Mouse (Mus musculus): ENCODE measurements around the gene Mfsd4a.

Mfsd4a gene

DNA sequence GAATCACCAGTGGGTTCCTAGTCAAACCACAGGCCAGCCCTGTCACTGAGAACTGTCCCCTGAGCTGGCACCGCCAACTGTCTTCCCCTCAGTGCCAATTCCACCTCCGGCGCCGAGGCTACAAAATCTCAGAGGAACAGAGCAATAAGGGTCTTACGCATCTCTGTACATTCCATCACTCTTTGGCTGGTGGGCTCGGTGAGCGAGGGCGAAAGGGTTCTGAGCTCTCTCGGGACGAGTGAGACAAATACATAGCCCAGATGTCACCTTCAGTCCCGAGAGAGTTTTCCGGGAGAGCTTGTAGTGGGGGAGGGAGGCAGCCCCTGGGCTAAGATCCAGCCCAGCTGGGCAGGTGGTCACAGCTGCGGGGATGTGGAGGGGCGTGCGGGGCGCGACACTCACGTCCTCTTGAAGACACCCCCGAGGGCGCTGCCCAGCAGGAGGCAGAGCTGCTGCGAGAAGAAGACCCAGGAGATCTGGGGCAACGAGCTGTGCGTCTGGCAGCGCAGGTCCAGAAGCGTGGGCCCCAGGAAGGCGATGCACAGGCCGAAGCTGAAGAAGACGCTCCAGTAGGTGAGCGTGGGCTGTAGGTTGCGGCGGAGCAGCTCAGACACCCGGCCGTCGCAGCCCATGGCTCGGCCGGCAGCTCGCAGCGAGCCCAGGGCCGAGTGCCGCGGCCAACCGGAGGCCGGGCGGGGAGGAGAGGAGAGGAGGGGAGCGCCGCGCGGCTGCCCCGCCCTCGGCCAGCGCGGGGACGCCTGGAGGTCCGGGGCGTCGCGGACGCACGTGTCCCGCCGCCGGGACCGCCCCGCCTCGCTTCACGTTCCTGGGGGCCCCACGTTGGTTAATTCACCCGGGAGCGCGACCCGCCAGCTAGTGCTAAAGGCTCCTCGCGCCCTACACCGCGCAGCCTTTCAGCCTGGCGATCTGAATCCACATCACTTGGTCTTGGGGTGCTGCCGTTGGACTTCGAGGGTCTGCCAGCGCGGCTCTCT, at the start of gene Mfsd4a:
Gene Mfsd4a, minus strand, starts transcription at position 802 of the 995 bp plus-strand sequence.
- peak; percentile 44 for DNase-seq

DNA sequence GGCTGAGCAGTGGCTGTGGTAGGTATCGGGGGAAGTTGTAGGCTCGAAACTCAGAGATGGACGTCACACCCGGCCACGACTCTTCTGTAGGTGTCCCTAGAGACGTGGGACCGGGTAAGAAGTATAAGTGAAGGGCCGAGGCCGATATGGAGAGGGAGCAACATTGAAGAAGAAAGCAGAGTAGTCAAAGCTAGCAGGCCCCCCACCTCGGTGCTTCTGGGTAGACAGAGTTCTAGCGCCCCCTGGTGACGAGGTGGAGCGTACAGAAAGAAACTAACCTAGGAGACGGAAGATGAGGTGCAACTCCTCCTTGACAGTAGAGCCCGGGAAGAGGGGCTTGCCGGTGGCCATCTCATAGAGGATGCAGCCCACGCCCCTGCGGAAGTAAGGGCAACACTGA, 48.7 kb upstream of the Mfsd4a start:
- peak; percentile 82 for DNase-seq

DNA sequence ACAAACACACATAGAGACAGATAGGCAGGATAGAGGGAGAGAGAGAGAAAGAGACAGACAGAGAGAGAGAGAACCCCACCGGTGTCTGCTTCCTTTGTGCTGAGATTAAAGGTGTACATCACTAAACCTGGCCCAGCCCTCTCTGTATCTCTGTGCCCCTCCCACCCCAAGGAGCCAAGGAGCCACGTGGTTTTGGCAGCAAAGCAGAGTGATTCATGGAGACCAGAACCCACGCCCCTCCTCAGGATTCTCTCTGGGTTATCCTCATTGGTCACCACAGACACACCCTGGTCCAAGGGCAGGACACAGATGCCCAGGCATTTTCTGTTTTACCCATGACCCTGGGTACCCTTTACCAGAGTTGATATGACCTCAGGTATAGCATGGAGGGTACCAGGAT, 45.2 kb upstream of the Mfsd4a start:
- DNase-seq, result no peak

DNA sequence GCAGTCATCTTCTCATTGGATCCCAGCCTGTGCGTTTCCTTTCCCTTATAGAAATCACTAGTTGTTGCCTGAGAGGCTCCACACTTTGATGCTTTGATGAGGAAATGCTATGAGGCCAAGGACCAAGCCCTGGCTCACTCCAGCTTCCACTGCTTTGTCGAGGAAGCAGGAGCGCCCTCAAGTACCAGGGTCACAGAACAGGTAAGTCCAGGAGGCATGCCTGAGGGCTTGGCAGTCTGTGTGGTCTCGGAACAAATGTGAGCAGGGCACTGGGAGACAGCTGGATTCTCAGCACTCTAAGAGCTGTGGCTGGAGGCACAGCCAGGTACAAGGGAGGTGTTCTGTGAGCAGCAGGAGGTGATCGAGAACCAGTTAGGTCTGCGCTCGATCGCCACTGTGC, 44.6 kb upstream of the Mfsd4a start:
- DNase-seq, result no peak

DNA sequence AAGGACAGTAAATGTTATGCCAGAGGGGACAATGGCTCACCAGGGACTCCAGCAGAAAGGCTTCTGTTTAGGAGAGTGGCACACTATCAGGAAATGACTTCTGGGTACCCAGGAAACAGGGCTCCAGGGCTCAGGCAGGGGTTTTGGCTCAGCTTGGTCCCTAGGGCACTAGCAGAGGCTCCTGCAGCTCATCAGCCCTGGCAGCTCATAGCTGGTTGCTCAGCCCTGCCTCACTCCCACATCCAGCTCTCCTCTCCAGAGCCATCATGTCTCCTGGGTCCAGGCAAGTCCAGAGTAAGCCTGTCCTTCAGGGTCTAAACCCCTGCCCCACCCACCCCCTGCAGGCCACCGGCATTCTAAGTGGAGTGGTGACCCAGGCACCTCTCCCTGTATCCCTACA, 43.5 kb upstream of the Mfsd4a start:
- no peak for DNase-seq

DNA sequence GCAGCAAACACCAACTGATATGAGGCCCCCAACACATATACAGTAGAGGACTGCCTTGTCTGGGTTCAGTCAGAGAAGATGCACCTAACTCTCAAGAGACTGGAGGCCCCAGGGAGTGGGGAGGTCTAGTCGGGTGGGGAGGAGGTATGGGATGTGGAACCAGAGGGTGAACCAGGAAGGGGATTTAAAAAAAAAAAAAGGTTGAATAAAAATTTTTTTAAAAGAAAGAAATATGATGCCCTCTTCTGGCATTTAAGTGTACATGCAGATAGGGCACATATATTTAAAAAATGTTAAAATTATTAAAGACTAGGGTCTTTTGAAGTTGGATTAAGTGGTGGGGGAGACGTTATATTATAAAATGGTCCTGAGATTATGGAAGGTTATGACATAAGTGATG, 41.5 kb upstream of the Mfsd4a start:
- DNase-seq, result no peak

DNA sequence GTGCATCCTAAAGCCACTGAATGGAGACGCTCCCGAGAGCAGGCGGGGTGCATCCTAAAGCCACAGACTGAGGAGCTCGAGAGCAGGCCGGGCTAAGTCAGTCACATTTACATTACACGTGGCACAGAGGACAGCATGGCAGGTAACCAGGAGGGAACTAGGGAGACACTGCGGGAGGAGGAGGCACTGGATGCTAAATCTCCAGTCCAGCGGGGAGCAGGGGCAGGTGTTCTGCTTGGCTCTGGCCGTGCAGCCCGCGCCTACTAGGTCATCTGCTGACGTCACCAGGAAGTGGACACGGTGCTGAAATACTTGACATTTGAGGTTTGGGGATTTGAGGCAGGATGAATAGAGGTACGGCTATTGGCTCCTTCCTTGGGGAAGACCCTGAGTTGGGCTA, 36.5 kb upstream of the Mfsd4a start:
- no peak for DNase-seq

DNA sequence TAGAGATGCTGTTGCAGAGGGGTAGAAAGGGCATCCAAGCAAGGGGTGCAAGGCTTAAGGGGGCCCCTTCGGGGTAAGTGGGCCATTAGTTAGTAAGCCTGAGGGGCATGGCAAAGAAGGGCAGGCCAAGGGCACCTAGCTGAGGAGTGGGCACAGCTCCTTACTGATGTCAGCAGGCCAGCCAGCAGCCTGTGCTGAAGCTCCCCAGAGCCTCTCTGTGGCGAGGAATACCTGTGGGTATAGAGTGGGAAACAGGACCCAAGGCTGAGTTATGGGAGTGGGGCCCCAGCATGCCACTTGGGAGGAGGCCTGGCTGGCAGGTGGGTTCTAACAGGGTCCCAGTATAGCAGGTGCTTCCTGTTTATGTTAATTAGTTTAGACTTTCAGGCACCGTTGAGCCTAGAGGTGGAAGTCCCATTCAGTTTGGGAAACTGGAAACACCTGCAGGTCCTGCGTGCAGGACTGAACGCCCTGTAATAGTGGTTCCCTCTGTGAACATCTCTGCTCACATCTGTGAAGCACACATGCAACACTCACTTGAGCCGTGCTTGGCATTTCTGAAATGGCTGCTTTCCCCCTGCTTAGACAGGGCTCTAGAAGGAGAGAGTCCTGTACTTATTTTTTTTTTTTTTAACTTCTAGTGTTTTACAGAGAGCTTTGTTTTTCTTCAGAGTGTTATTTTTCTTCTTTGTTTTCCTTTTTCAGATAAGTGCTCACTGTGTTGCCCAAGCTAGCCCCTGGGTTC, 34.3 kb upstream of the Mfsd4a start:
- no peak for DNase-seq

DNA sequence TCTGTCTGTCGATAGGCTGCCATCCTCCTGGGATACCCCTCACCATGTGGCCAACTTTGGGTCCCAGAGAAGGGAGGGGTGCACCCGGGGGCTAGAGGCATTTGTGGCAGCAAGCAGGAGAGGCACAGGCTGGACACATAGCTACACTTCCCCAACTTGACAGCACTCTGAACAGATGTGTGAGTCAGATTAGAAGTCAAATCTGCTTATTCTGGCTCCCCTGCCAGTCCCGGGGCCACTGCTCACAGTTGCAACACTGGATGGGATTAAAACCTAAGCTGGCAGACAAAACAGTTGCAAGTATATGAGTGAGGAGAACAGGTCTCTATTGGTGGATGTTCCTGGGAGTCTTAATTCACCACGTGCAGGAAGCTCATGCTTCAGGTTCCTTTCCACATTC, 31.9 kb upstream of the Mfsd4a start:
- DNase-seq, result no peak

DNA sequence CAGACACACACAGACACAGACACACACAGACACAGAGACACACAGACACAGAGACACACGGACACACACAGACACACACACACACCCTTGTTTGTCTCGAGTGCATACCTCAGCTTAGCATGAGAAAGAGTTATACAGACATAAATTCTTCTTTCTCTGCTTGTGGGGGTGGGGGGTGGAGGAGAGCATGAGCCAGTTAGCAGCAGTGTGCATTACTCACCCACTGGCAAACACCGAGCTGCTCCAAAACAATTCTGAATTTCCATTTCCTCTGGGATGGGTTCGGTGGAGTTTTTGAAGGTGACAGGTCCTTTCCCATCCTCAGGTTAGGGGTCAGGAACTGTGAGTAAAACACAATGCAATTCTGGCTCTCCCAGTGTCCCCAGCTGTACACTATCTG, 31.2 kb upstream of the Mfsd4a start:
- DNase-seq, result no peak

DNA sequence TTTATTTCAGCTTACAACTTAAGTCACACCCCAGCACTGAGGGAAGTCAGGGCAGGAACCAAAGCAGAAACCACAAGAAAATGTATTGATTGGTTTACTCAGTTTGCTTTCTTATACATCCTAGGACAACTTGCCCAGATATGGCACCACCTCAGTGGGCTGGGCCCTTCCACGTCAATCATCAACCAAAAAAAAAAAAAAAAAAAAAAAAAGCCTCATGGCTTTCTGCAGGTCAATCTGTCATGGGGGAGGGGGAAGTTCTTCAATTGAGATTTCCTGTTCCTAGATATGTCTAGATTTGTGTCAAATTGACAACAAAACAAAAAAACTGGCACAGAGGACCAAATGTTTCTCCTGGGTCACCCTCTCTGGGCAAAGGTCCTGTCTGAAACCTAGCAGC, 30.2 kb upstream of the Mfsd4a start:
- no peak for DNase-seq

DNA sequence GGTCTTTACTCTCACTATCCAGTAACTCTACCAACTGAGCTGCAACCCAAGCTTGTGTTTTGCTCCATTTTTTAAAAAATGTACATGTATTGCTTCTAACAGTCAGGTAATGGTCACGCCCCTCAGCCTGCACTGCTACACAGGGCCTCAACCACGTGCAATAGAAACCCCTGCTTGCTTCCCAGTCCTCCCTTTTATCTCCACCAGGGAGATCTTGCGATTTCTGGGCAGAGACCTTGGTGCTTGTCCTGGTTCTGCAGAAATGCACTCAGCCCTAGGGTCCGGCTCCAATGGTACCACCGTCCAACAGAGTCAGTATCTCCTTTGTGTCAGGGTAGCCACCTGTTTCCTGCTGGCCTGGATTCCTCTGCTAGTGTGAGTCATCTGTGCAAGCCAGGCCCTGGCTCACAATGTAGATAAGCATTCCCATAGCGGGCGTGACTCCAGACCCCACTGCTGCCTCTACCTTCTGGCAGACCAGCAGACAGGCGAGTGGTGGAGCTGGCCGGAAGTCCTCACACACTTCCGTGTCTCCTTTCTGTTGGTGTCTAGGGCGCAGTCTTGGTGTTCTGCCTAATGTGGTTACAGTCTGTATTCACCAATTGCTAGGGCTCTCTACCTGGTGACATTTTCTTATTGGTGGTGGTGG, 27.6 kb upstream of the Mfsd4a start:
- no peak for DNase-seq

DNA sequence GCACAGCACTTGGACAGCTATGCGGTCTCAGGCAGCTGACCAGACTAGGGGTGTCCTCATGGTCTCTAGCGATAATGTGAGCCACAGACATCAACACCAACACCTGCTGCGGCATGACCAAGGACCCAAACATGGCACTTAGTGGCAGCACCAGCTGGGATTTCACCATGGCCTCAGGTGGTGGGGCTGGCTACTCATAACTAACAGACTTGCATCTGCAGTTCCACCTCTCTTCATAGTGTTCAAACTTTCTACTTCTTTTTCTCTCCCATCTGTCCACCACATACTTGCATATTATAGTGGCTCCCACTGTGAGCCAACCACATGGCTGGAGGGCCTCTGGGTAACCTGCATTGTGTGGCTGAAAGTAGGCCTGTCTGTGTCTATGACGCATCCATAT, 25.4 kb upstream of the Mfsd4a start:
- DNase-seq, result no peak

DNA sequence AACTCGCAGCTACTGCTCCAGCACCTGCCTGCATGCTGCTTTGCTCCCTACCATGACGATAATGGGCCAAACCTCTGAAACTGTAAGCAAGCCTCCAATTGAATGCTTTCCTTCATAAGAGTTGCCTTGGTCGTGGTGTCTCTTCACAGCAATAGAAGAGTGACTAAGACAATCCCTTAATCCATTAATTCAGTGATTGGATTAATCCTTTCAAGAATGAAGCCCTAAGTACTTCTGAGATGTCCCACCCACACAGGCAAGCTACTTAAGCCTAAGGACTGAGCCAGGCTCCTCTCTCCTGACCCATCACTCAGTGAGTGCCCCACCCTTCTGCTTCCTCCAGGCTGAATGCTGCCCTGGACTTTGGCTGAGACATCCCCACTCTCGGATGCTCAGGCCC, 22.4 kb upstream of the Mfsd4a start:
- no peak for DNase-seq

DNA sequence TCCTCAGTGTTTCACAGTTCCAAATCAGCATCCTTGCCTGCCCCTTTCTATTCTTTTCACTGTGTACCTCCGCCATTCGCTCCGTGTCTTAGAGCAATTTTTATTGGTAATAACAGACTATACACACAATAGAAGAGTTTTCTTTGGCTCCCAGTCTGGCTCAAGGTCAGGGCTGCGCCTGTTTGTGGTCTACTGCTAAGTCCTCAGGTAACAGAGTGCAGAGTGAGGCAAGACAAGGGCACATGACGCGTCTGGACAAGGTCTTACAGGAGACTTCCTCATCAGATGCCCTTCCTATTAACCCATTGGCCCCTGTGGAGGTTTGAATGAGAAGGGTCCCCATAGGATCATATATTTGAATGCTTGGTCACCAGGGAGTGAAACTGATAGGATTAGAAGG, 21.9 kb upstream of the Mfsd4a start:
- DNase-seq, result no peak

DNA sequence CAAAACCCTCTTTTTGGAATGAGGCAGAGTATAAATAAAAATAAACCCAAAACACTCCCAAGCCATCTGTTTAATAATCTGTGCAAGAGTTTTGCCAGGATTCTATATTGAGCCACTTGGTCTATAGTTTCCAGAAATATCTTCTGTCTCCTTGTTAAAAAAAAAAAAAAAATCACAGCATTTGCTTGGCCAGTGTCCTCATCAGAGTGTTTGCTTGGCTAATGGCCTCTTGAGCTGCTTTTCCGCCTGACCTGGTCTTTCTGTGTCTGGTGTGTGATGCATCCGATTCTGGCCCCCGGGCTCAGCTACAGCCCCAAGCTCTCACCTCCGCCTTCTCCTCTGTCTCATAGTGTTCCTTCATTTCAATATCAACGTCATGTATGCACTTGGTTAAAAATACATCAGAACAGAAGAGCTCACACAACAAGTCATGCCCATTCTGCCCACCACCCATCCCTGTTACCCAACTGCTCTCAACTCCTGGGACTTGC, 20.4 kb upstream of the Mfsd4a start:
- DNase-seq, result no peak

DNA sequence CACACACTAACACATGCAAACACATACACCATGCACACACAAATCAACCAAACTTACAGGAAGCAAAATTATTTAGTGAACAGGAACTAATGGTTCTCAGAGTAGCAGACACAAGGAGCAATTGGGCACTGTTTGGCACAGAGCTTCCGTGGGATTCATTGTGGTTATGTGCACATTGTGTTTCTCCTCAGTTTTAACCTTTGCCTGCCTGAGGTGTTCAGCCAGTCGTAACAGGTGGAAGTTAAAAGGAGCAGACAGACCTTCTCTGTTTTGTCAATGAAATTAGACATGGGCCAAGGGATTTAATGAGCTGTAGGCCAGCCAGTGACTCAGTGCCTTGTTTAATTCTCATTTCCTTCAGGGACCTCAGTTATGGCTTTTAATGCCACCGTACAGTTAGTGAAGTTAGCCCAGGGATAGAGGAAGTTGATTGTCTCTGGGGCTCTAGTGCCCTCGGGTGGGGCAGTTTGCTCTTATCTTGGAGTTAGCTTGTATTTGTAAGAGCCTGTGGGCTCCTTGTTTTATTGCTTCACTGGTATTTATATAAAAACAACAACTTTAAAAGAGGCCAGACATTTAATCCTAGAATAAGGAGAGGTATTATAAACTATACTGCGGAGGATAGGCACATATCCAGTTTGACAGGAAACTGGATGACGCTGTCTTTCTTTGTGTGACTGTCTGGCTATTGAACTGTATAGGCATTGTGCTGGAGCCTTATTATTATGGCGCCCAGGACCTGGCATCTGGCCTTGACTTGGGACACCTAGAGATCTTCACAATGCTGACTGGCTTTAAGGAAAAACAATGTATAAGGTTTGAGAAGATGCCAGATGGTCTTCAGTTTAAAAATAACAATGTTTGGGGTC, 17.6 kb upstream of the Mfsd4a start:
- no peak for DNase-seq

DNA sequence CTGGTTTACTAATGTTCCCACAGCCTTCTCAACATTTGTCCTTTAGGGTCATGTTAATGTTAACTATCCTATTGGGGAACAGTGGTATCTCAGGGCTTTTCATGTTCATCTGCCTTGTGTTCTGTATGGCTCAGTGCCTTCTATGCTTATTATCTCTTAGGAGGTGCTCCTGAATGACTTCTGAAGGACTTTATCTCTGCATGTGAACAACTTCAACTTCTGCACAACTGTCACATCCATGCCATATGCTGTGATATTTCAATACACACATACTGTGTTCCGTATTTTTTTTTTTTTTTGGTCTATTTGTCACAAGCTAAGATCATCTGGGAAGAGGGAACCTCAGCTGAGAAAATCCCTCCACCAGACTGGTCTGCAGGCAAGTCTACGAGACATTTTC, 10.6 kb upstream of the Mfsd4a start:
- no peak for DNase-seq

DNA sequence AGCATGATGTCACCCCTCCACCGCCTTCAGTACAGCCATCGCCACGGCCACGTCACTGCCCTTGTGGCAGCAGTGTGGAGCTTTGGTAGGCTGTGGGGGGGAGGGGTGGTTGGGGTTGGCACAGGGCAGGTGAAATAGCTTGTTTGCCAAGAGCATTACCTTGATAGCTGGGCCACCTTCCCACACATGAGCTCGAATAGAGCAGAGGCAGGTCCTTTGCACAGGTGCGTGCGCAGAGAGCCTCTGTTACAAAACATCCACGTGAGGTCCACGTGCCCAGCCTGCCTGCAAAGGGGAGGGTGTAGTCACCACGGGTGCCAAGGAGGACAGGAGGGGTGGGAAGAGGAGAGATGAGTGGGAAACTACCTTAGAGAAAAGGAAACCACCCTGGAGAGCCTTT, 7.7 kb upstream of the Mfsd4a start:
- DNase-seq, result no peak

DNA sequence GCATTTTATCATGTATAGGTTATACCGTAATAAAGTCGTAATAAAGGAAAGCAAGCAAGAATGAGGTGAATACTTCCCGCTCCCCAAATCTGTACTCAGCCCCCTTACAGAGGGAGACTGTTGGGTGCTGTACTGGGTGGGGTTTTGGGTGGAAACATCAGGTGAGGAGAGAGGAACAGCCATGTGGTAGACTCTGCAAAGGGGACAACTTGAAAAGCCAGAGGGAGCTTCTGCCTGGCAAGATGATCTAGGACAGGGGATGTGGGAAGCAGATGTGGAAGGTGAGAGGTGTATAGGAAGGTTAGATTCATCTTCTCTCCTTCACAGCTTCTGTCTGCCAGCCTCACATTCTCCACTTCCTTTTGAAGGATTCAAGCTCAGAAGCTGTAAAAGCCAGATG, 2.8 kb upstream of the Mfsd4a start:
- DNase-seq, result no peak

DNA sequence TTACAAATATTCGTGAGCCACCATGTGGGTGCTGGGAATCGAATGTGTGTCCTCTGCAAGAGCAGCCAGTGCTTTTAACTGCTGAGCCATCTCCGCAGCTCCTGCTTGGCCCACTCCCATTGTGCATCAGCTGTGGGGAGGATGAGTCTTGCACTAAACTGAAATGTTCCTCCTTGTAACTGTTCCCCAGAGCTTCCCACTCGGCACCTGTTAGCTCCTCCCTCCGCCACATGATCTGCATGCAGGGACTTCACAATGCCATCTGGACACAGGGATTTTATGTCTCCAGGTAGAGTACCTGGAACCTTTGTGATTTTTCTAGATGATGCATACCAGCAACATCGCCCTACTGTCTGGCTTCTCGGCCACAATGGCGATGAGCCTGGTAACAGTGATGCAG, 1.6 kb upstream of the Mfsd4a start:
- no peak for DNase-seq

DNA sequence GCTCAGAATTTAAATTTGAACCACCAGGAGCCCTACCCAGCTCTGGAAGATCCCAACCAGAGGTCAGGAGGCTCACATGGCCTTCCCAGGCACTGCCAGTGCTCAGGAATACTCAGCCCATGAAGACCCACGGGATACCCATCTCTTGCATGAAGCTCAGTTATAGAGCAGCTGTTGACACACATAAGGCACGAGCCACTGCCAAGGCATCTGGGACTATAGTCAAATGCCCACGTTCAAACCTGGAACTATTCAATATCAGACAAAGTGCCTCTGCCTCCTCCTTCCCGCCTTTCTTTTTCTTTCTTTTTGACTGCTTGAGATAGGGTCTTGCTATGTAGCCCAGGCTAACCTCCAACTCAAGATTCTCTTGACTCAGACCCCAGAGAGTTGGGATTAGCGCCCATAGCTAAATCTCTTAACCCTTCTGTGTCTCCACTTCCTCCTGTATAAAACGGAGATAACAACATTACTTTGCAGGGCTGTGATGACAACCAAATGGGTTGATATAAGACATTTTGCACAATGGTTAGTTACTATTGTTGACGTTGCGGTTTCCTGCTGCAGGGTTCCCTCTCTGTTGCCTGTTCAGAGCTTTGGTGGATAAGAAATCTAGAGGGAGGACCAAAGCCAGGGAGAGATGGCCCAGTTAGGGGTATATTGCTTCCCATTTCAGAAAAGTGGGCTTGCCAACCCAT, 2.2 kb downstream of the Mfsd4a start:
- no peak for DNase-seq
